ENCODE assay signal across 8 mouse cellular contexts in genomic region chr11:120822321-120822720, GRCm38 (mm10). TPM values are rescaled to one million over a fixed set of nuclear protein-coding genes. Genes with fewer than 3 reads are reported as not detected.
DNase-seq lines count a peak whose midpoint lies in the region; ATAC-seq and TF ChIP-seq lines count a peak whose summit lies in the region.

No protein-coding gene starts in this region.

- no peaks in the 10 kb centered on the region for H3K9me3 ChIP-seq in heart, embryonic 13.5 days
- H3K9me3 ChIP-seq in E14TG2a.4 (ENCODE audit: low read length), result no peaks in the 10 kb centered on the region
- no peaks in the 10 kb centered on the region for H3K9me3 ChIP-seq in forebrain, embryonic 12.5 days
- no peaks in the 10 kb centered on the region for H3K9me3 ChIP-seq in liver, embryonic 14.5 days (ENCODE audit: control insufficient read depth, low read length)

- H3K4me1 ChIP-seq in heart, embryonic 13.5 days, result peaks cover 43% of the 10 kb centered on the region
- peaks cover 79% of the 10 kb centered on the region for H3K4me1 ChIP-seq in E14TG2a.4 (replicated peaks; ENCODE audit: low read depth, low read length)
- H3K4me1 ChIP-seq in forebrain, embryonic 12.5 days, result peaks cover 51% of the 10 kb centered on the region
- peaks cover 8 to 12% of the 10 kb centered on the region in 2 experiments; a peak in 3 of 4 replicates for H3K4me1 ChIP-seq in liver, embryonic 14.5 days (replicated peaks; ENCODE audit: control insufficient read depth in 2 of 2, insufficient read depth in 2 of 2, low read length in 1 of 2)

- 44% methylated on average over 4 of the region's 4 CpGs for WGBS in heart, embryonic 13.5 days
- 68% methylated on average over 4 of the region's 4 CpGs for WGBS in forebrain, embryonic 12.5 days
- 36% methylated on average over 4 of the region's 4 CpGs for WGBS in liver, embryonic 14.5 days (ENCODE audit: insufficient replicate concordance)

- no peak for TF ChIP-seq CTCF in E14TG2a.4 (conservative IDR thresholded peaks at IDR 0.05; ENCODE audit: low read length)
- no peak for TF ChIP-seq CTCF in liver, embryonic 14.5 days (IDR thresholded peaks at IDR 0.05; ENCODE audit: low read depth)

- H3K36me3 ChIP-seq in heart, embryonic 13.5 days, result peaks cover 51% of the 10 kb centered on the region
- peaks cover 59% of the 10 kb centered on the region for H3K36me3 ChIP-seq in E14TG2a.4 (ENCODE audit: insufficient read depth, low read length)
- H3K36me3 ChIP-seq in forebrain, embryonic 12.5 days (replicated peaks), result peaks cover 51% of the 10 kb centered on the region
- H3K36me3 ChIP-seq in liver, embryonic 14.5 days (replicated peaks; ENCODE audit: control insufficient read depth, insufficient read depth, low read depth), result peaks cover 29% of the 10 kb centered on the region

- peak overlapping the region; percentile 98 for H3K4me2 ChIP-seq in heart, embryonic 13.5 days
- H3K4me2 ChIP-seq in forebrain, embryonic 12.5 days, result peak overlapping the region; percentile 98
- peak overlapping the region; percentile 95 for H3K4me2 ChIP-seq in liver, embryonic 14.5 days (ENCODE audit: low read depth)

- no peak overlapping the region for H3K27ac ChIP-seq in heart, embryonic 13.5 days (replicated peaks)
- no peak overlapping the region for H3K27ac ChIP-seq in forebrain, embryonic 12.5 days
- H3K27ac ChIP-seq in liver, embryonic 14.5 days, result no peak overlapping the region

- H3K9ac ChIP-seq in heart, embryonic 13.5 days, result peak overlapping the region; percentile 94
- H3K9ac ChIP-seq in forebrain, embryonic 12.5 days, result peak overlapping the region; percentile 96
- H3K9ac ChIP-seq in liver, embryonic 14.5 days (replicated peaks), result peak overlapping the region; percentile 83; the same call in 1 of the 2 replicates

- DNase-seq in heart, postnatal 36 days, result no peak
- no peak for DNase-seq in liver, embryonic 14.5 days (ENCODE audit: low read depth in 3 of 3, low spot score in 3 of 3)
- no peak for DNase-seq in embryo, embryonic 9.5 days (ENCODE audit: extremely low spot score)
- DNase-seq in urinary bladder, postnatal 36 days (ENCODE audit: low spot score in 2 of 2), result no peak
- no peak for DNase-seq in gastrocnemius, postnatal 25 days

- no peak for TF ChIP-seq EP300 in liver, embryonic 14.5 days (IDR thresholded peaks at IDR 0.05; ENCODE audit: low read depth)

- H3K27me3 ChIP-seq in heart, embryonic 13.5 days (replicated peaks), result no peaks in the 10 kb centered on the region
- H3K27me3 ChIP-seq in E14TG2a.4 (ENCODE audit: insufficient read depth, low read length), result no peaks in the 10 kb centered on the region
- no peaks in the 10 kb centered on the region for H3K27me3 ChIP-seq in forebrain, embryonic 12.5 days
- H3K27me3 ChIP-seq in liver, embryonic 14.5 days (ENCODE audit: control insufficient read depth, insufficient read depth, low read length), result no peaks in the 10 kb centered on the region

- intact Hi-C loops in heart, postnatal 36 days (cut with DNase I), result no loop called here

- no peak for ATAC-seq in heart, embryonic 13.5 days (ENCODE audit: extremely low read depth, insufficient number of reproducible peaks, low FRiP score, low TSS enrichment)
- ATAC-seq in forebrain, embryonic 12.5 days (ENCODE audit: low FRiP score), result no peak
- ATAC-seq in liver, embryonic 14.5 days (ENCODE audit: insufficient read depth), result no peak

- peak overlapping the region; percentile 74 for H3K4me3 ChIP-seq in heart, embryonic 13.5 days
- H3K4me3 ChIP-seq in E14TG2a.4 (replicated peaks; ENCODE audit: low read length), result peak overlapping the region; percentile 96
- H3K4me3 ChIP-seq in forebrain, embryonic 12.5 days (replicated peaks), result peak overlapping the region; percentile 90
- peak overlapping the region; percentile 71 to 78 for H3K4me3 ChIP-seq in liver, embryonic 14.5 days (ENCODE audit: insufficient read depth in 1 of 2, low read depth in 2 of 2, low read length in 2 of 2)

RNA-seq across cellular contexts. Expression of gene Fasn, which starts 2.0 kb away (rescaled TPM):
- 23.2 and 26.4 TPM in 2 replicates for polyA plus RNA-seq in heart, embryonic 13.5 days (2015; fragmentation: Nextera tagmentation; extraction: Ambion mirVana)
- 10 to 100 TPM; 17.3 to 65.9 TPM for total RNA-seq in heart, postnatal 36 days (2021)
- polyA plus RNA-seq in forebrain, embryonic 12.5 days (2016; fragmentation: Nextera tagmentation; extraction: Ambion mirVana), result 118 and 139 TPM in 2 replicates
- polyA plus RNA-seq in liver, embryonic 14.5 days (2012; rRNA removed), result 51.6 and 59.8 TPM in 2 replicates
- polyA plus RNA-seq in liver, embryonic 14.5 days (2014; fragmentation: Nextera tagmentation; extraction: Ambion mirVana), result 17.7 and 22.3 TPM in 2 replicates
- total RNA-seq in gastrocnemius, postnatal 25 days (2021), result 10 to 100 TPM; 11.1 to 59.9 TPM

RNA-seq across cellular contexts. Expression of gene Dus1l, which starts 26.1 kb away (rescaled TPM):
- 40.8 and 45.2 TPM in 2 replicates for polyA plus RNA-seq in heart, embryonic 13.5 days (2015; fragmentation: Nextera tagmentation; extraction: Ambion mirVana)
- total RNA-seq in heart, postnatal 36 days (2021), result 10 to 100 TPM; 25.0 to 29.0 TPM
- 67.9 and 69.6 TPM in 2 replicates for polyA plus RNA-seq in forebrain, embryonic 12.5 days (2016; fragmentation: Nextera tagmentation; extraction: Ambion mirVana)
- polyA plus RNA-seq in liver, embryonic 14.5 days (2012; rRNA removed), result 25.4 and 34.0 TPM in 2 replicates
- polyA plus RNA-seq in liver, embryonic 14.5 days (2014; fragmentation: Nextera tagmentation; extraction: Ambion mirVana), result 61.2 and 64.3 TPM in 2 replicates
- 10 to 100 TPM; 32.6 to 36.2 TPM for total RNA-seq in gastrocnemius, postnatal 25 days (2021)

RNA-seq across cellular contexts. Expression of gene Gps1, which starts 38.2 kb away (rescaled TPM):
- 139 and 146 TPM in 2 replicates for polyA plus RNA-seq in heart, embryonic 13.5 days (2015; fragmentation: Nextera tagmentation; extraction: Ambion mirVana)
- 10 to 100 TPM; 54.6 to 58.4 TPM for total RNA-seq in heart, postnatal 36 days (2021)
- 246 and 247 TPM in 2 replicates for polyA plus RNA-seq in forebrain, embryonic 12.5 days (2016; fragmentation: Nextera tagmentation; extraction: Ambion mirVana)
- 65.2 and 66.6 TPM in 2 replicates for polyA plus RNA-seq in liver, embryonic 14.5 days (2012; rRNA removed)
- 76.5 and 78.6 TPM in 2 replicates for polyA plus RNA-seq in liver, embryonic 14.5 days (2014; fragmentation: Nextera tagmentation; extraction: Ambion mirVana)
- total RNA-seq in gastrocnemius, postnatal 25 days (2021), result 10 to 100 TPM; 50.3 to 53.0 TPM

RNA-seq across cellular contexts. Expression of gene Rfng, which starts 38.3 kb away (rescaled TPM):
- 21.4 and 24.5 TPM in 2 replicates for polyA plus RNA-seq in heart, embryonic 13.5 days (2015; fragmentation: Nextera tagmentation; extraction: Ambion mirVana)
- total RNA-seq in heart, postnatal 36 days (2021), result 10 to 100 TPM; 11.2 to 13.3 TPM
- polyA plus RNA-seq in forebrain, embryonic 12.5 days (2016; fragmentation: Nextera tagmentation; extraction: Ambion mirVana), result 58.1 and 63.7 TPM in 2 replicates
- polyA plus RNA-seq in liver, embryonic 14.5 days (2012; rRNA removed), result 8.6 and 10.2 TPM in 2 replicates
- polyA plus RNA-seq in liver, embryonic 14.5 days (2014; fragmentation: Nextera tagmentation; extraction: Ambion mirVana), result 5.5 and 9.6 TPM in 2 replicates
- total RNA-seq in gastrocnemius, postnatal 25 days (2021), result 10 to 100 TPM in 1 of 2 experiments, 1 to 10 TPM in 1; 9.6 to 11.0 TPM

RNA-seq across cellular contexts. Expression of gene Hmga1b, which starts 59.7 kb away (rescaled TPM):
- 1.8 and 2.6 TPM in 2 replicates for polyA plus RNA-seq in heart, embryonic 13.5 days (2015; fragmentation: Nextera tagmentation; extraction: Ambion mirVana)
- 10 to 100 TPM; 22.1 to 34.1 TPM for total RNA-seq in heart, postnatal 36 days (2021)
- polyA plus RNA-seq in forebrain, embryonic 12.5 days (2016; fragmentation: Nextera tagmentation; extraction: Ambion mirVana), result 5.2 and 6.1 TPM in 2 replicates
- 1.3 and 2.0 TPM in 2 replicates for polyA plus RNA-seq in liver, embryonic 14.5 days (2012; rRNA removed)
- polyA plus RNA-seq in liver, embryonic 14.5 days (2014; fragmentation: Nextera tagmentation; extraction: Ambion mirVana), result 3.8 and 4.3 TPM in 2 replicates
- 10 to 100 TPM; 17.1 to 19.8 TPM for total RNA-seq in gastrocnemius, postnatal 25 days (2021)
